Mouse (Mus musculus) cerebellum, adult 2 months (tissue): ENCODE data around the gene Map3k6. TPM values are rescaled to one million over a fixed set of nuclear protein-coding genes. Genes with fewer than 3 reads are reported as not detected.

Experiments used
- DNase-seq, 2 experiments: peaks; one replicate each; pipeline ENCODE4 v3.0.0; 2021
- H3K27ac ChIP-seq: fragments of 200-500 bp; 2 replicates; pipeline ENCODE4 v1.5.1; 2012; ENCODE audit warnings: low read length, control low read depth, inconsistent platforms; ENCODE audit not compliant: insufficient read depth
- H3K27me3 ChIP-seq: fragments of 200-500 bp; 2 replicates; pipeline ENCODE4 v1.6.1; 2012; ENCODE audit warnings: inconsistent platforms, mild to moderate bottlenecking, low read length, moderate library complexity; ENCODE audit not compliant: control insufficient read depth, insufficient read depth
- H3K4me1 ChIP-seq: fragments of 200-500 bp; 2 replicates; pipeline ENCODE4 v1.6.1; 2011; ENCODE audit warnings: low read length; ENCODE audit not compliant: control insufficient read depth, insufficient read depth
- H3K4me3 ChIP-seq: fragments of 200-500 bp; replicated peaks from 2 replicates; pipeline ENCODE3; 2011; ENCODE audit warnings: mild to moderate bottlenecking, low read depth, low read length, control low read depth; ENCODE audit not compliant: insufficient read depth
- CTCF ChIP-seq: fragments of 200-500 bp; IDR thresholded peaks from 2 replicates; pipeline ENCODE4 v1.5.1; 2011; ENCODE audit warnings: low read depth, mild to moderate bottlenecking, control low read depth, low read length, moderate library complexity, borderline replicate concordance; ENCODE audit not compliant: insufficient read depth
- POLR2A ChIP-seq: fragments of 200-500 bp; IDR thresholded peaks from 2 replicates; pipeline ENCODE4 v1.6.1; 2011; ENCODE audit warnings: low read length, control low read depth, borderline replicate concordance; ENCODE audit not compliant: insufficient read depth
- WGBS: fragments of 180-500 bp; shearing (Covaris S2); methylation state at CpG from one replicate; pipeline ENCODE4 v1.1.7; 2018; 5-methylcytosine and 5-hydroxymethylcytosine counted together
- polyA plus RNA-seq: library from polyadenylated mRNA; depleted of rRNA; stranded (reverse); fragments of >200 nt; gene quantifications from 2 replicates; pipeline ENCODE4 v1.2.3, GENCODE M21; 2012

Gene Map3k6
- polyA plus RNA-seq, 1 experiment: 4.0 TPM

- no peak for DNase-seq
- no peak overlapping the region; the same call in 1 of the 2 replicates for H3K27ac ChIP-seq
- H3K4me1 ChIP-seq: peaks cover 17% of the 10 kb centered on the region
- whole genome bisulfite sequencing: 79% methylated on average over 3 of the region's 3 CpGs
- no peak overlapping the region for H3K4me3 ChIP-seq
- no peak for TF ChIP-seq POLR2A
- TF ChIP-seq CTCF: no peak
- H3K27me3 ChIP-seq: no peaks in the 10 kb centered on the region
Measured at GRCm38 (mm10) chr4:133278482-133278881, 37.9 kb downstream of the Map3k6 start.

- H3K27ac ChIP-seq: 0 out of 2 replicates have a peak overlapping the region, but pooled peaks have one; percentile 55
- H3K4me3 ChIP-seq: no peak overlapping the region
- no peaks in the 10 kb centered on the region for H3K27me3 ChIP-seq
- 32% methylated on average over 7 of the region's 7 CpGs for WGBS
- no peak for DNase-seq
- TF ChIP-seq POLR2A (no peak), CTCF (no peak)
- peaks cover 13% of the 10 kb centered on the region for H3K4me1 ChIP-seq
Measured at GRCm38 (mm10) chr4:133281513-133281912, 40.9 kb downstream of the Map3k6 start.

- Histone ChIP-seq H3K27ac (0 out of 2 replicates have a peak overlapping the region, but pooled peaks have one; percentile 55), H3K27me3 (no peaks in the 10 kb centered on the region), H3K4me3 (no peak overlapping the region), H3K4me1 (peaks cover 13% of the 10 kb centered on the region)
- TF ChIP-seq CTCF: no peak
- TF ChIP-seq POLR2A: no peak
- DNase-seq: peak in 1 of 2 experiments; percentile 36
- WGBS: 22% methylated on average over 5 of the region's 5 CpGs
Measured at GRCm38 (mm10) chr4:133281951-133282481, 41.4 kb downstream of the Map3k6 start.

GRCm38 (mm10) chr4:133282656-133283055, 42.0 kb downstream of the Map3k6 start:
- no peak overlapping the region for H3K4me3 ChIP-seq
- DNase-seq: no peak
- H3K27me3 ChIP-seq: no peaks in the 10 kb centered on the region
- WGBS: 46% methylated on average over 4 of the region's 4 CpGs
- no peak overlapping the region for H3K27ac ChIP-seq
- TF ChIP-seq POLR2A: no peak
- no peak for TF ChIP-seq CTCF
- H3K4me1 ChIP-seq: peaks cover 13% of the 10 kb centered on the region

- 64% methylated on average over 3 of the region's 3 CpGs for WGBS
- TF ChIP-seq POLR2A: no peak
- TF ChIP-seq CTCF: no peak
- Histone ChIP-seq H3K4me1 (peaks cover 10% of the 10 kb centered on the region), H3K27ac (no peak overlapping the region), H3K4me3 (no peak overlapping the region), H3K27me3 (no peaks in the 10 kb centered on the region)
- DNase-seq: no peak
Measured at GRCm38 (mm10) chr4:133285299-133285698, 44.7 kb downstream of the Map3k6 start.

GRCm38 (mm10) chr4:133285950-133286349, 45.3 kb downstream of the Map3k6 start:
- no peaks in the 10 kb centered on the region for H3K27me3 ChIP-seq
- no peak for TF ChIP-seq POLR2A
- TF ChIP-seq CTCF: no peak
- H3K27ac ChIP-seq: no peak overlapping the region
- H3K4me1 ChIP-seq: peaks cover 10% of the 10 kb centered on the region
- no peak overlapping the region for H3K4me3 ChIP-seq
- 78% methylated on average over 5 of the region's 5 CpGs for WGBS
- DNase-seq: no peak

GRCm38 (mm10) chr4:133286476-133287077, 46.0 kb downstream of the Map3k6 start:
- Histone ChIP-seq H3K4me3 (no peak overlapping the region), H3K27ac (no peak overlapping the region), H3K27me3 (no peaks in the 10 kb centered on the region), H3K4me1 (peaks cover 10% of the 10 kb centered on the region)
- no peak for TF ChIP-seq CTCF
- TF ChIP-seq POLR2A: no peak
- DNase-seq: no peak
- 54% methylated on average over 4 of the region's 4 CpGs for WGBS

GRCm38 (mm10) chr4:133291255-133291654, 50.6 kb downstream of the Map3k6 start:
- 100% methylated on average over 1 of the region's 1 CpGs for WGBS
- H3K4me3 ChIP-seq: no peak overlapping the region
- peaks cover 1% of the 10 kb centered on the region; the same call in 1 of the 2 replicates for H3K4me1 ChIP-seq
- no peak overlapping the region for H3K27ac ChIP-seq
- H3K27me3 ChIP-seq: no peaks in the 10 kb centered on the region
- TF ChIP-seq POLR2A: no peak
- TF ChIP-seq CTCF: no peak
- DNase-seq: no peak

- DNase-seq: no peak
- 80% methylated on average over 4 of the region's 4 CpGs for WGBS
- H3K27me3 ChIP-seq: no peaks in the 10 kb centered on the region
- no peak overlapping the region for H3K4me3 ChIP-seq
- TF ChIP-seq POLR2A (no peak), CTCF (no peak)
- H3K27ac ChIP-seq: no peak overlapping the region
- H3K4me1 ChIP-seq: peaks cover 13% of the 10 kb centered on the region
Measured at GRCm38 (mm10) chr4:133292405-133292804, 51.8 kb downstream of the Map3k6 start.
